Mouse (Mus musculus) natural killer cell, adult 2 months (primary cell): ENCODE results near the gene Lrba.

Experiments
- DNase-seq, 2 experiments: peaks; one replicate each; pipeline ENCODE4 v3.0.0; 2022; ENCODE audit warnings: low spot score in 2 of 2

The Lrba gene

DNA sequence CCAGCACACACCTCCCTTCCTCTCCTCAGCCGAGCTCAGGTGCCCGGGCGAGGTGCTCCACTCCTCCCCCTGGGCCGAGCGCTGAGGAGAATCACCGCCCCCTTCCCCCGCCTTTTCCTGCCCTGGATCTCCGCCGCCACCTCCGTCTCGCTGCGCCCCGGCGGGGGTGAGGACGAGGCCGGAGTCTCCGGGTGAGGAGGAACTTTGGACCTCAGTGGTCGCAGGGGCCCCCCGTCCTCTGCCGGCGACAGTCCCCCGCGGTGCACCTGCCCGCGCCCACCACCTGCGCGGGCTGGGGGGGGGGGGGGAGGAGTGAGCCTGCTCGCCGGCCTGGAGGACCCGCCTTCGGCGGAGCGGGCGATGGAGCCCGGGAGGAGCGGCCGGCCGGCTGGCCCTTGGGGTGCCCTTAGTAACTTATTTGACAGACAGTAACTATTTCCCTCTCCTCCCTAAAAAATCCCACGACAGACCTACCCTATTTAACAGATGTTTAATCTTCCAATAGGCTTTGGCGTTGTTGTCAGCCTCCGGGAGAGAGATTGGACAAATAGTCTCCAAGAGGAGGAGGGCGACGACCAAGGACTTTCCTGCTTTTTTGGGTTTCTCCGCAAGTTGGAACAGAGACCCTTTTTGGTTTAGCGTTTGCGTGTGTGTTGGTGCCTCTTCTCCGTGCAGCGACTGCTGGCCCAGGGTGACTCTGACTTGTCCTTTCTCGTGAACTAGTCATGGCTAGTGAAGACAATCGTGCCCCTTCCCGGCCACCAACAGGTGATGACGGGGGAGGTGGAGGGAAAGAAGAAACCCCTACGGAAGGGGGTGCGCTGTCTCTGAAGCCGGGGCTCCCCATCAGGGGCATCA, at the start of gene Lrba:
TSS of gene Lrba (plus strand) at position 117 of the 858 bp plus-strand sequence.
- peak; percentile 59 to 71 for DNase-seq

DNA sequence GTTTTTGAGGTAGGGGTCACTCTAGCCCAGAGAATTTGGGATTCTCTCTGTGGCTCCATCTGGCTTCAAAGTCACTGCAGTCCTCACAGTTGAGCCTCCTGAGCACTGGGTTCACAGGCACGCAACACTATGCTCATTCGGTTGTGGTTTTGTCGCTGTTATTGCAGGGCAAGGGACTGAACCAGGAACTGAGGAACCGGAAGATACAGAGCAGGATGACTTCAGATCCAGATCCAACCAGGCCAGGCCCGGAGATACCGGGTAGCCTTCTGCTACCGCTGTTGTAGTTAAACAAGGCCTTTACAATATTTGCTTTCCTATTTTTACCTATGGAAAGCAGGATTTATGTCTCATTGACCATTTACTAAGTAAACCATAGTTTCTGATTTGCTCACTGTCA, 44.8 kb upstream of the Lrba start:
- DNase-seq = no peak

DNA sequence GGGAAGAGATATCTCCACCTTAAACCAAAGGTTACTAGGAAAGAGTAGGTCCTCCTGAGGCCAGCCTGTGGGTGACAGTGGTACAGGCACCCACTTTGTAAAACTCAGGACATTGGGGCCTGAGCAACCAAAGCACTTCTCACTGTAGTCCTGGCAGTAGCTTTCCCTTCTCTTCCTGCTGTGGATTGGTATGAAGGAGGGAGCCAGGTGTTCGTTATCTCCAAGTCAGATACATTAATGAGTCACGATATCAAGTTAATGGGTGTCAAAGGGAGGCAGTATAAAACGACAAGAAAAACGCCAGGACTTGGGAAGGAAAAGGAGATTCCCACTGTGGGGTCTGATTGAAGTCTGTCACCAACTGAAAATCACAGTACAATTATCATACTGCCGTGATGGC, 43.4 kb upstream of the Lrba start:
- no peak for DNase-seq

DNA sequence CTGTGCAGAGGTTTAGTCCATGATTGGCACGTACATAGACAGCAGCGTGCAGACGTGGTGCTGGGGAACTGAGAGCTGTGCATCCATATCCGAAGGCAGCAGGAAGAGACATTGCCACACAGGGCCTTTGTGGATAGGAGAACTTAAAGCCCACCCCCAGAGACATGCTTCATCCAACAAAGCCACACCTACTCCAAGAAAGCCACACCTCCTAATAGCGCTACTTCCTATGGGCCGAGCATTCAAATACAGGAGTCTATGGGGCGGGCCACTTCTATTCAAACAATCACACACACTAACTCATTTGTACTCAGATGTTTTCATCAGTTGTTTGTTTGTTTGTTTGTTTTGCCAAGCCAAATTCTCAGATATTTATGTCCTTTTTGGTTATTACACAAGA, 39.9 kb upstream of the Lrba start:
- DNase-seq = no peak

DNA sequence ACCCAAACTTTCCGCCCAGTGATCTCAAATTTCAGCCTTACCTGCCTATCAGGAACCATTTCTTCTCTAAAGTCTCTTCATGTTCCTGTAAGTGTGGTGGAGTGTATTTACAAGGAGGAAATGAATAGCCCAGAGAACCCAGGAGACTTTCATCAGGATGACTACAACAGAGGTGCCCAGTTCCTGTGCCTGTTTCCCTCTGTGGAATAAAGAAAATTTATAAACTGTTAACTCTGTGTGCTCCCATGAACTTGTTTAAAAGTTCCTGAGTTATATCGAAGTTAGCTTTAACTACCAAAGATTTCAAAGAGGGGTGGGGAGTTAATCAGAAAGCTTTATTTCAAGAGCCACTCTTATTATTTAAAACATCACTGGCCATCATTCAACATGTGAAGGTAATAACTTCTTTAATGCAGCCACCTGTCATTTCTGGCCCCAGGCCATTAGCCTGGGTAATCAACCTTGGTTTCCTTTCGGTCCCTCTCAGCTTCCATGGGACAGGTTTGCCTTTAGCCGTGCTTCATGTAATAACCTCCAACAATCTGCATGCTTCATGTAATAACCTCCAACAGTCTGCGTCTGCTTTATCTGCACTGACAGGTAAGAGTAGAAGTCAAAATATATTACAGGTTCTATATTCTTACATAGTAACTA, 36.6 kb upstream of the Lrba start:
- DNase-seq = no peak

DNA sequence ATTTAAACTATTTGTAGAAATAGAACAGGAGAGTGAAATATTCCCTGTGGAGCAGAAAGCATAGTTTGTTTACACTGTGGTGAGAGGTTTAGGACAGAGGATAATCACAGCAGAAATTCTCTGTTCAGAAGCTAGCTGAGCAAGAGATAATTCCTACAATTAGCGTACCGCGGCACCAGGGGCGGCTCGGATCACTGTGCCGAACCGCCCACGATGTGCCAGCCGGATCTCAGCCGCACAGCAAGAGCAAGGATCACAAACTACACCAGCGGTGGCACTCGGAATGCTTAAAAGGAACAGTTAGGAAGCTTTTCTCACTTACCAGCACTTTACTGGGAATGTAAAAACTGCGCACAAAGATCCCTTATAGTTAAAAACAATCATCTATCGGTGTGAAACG, 28.5 kb upstream of the Lrba start:
- no peak for DNase-seq

DNA sequence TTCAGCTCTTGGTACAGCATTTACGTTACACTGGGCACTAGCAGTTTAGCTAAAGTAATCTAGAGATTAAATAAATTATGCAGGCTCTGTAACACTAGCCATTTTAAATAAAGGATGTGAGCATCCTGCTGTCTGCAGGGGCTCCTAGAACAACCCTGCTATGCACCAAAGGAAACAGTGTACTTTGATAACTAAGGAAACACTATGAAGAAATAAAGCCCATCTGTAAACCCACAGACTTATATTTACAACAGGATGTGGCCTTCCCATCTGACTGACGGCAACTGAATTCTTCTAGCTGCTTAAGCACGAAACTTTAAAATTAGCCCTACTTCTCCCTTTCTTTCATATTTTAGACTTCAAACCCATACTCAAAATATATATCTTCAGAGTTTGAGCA, 28.0 kb upstream of the Lrba start:
- DNase-seq = peak in 1 of 2 experiments; percentile 2

DNA sequence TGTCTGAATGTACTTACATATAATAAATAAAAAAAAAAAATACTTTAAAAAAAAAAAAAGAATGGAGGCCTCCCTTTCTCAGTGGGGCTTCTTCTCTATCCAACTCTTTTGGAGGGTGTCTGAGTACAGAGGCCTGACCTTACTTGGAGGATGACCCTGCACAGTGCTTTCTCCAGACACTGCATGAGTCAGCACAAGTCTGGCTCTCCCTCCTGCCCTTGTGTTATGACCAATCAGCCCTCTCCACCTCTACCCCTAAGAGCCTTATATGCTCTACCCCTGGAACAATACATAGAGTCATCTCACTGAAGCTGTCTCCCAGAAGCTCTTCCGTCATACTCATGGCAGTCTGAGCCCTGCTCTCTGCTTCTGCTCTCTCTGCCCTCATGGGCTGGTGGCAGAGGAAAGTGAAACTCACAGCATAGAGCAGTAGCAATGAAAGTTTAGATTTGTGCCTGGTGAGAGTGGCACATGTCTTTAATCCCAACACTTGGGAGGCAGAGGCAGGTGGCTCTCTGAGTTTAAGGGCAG, 22.8 kb upstream of the Lrba start:
- no peak for DNase-seq

DNA sequence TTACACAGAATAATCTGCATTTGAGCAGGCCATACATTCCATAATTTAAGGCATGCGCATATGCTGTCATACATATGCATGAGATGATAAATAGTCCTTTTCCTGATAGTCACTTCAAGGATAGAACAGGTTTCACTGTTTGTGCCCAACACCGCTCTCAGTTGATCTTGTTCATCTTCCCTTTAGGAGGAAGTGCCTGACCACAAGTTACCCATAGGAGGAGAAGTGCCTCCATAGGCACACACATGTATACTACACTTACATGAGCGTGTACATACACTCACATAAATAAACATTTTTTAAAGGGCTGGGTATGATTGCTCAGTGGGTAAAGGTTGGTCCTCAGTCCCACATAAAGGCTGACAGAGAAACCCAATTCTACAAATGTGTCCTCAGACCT, 22.0 kb upstream of the Lrba start:
- no peak for DNase-seq

DNA sequence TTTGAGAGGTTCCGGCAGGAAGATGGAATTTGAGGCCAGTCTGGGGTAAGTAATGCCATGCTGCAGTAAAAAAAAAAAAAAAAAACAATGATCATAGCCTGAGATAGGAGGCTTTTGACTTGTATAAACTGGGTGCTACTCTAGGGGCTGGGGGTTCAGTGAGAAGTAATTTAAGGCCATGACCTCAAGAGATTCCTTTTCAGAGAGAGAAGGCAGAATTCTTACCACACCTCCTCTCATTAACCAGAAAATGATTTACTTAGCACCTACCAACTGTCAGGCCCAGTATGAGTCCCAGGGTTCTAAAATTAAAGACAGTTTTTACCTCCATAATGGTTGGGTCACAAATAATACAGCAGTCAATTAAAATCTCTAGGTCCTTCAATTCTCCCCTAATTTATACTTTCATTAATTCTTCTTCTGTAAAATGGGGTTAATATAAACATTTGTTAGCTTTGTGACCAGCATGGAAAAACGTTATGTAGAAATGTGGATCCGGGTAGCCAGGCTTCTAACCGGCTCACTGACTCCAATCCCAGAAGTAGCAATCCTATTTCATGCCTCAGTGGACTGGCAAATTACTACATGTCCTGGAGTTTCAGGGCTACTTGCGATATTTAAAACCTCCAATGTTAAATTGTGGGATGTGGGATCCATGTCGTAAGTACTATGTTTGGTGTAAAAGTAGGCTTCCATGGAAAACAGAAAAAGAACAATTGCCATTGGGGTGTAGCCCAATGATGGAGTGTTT, 19.7 kb upstream of the Lrba start:
- no peak for DNase-seq

DNA sequence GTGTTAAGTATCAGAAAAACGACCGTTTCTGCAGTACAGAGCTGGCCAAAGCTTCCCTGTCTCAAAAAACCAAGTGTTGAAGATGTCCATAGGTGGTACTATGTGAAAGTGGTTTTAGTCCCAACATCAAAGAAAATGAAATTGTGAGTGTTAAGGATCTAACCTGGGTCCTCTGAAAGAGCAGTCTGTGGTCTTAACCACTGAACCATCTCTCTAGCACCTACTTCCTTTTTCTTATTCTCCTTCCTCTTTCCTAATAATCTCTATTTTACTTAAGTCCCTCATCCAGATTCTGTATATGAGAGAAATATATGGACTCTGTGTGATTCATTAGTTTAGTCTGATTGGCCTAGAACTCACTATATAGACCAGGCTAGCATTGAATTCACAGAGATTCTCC, 17.9 kb upstream of the Lrba start:
- DNase-seq = no peak

DNA sequence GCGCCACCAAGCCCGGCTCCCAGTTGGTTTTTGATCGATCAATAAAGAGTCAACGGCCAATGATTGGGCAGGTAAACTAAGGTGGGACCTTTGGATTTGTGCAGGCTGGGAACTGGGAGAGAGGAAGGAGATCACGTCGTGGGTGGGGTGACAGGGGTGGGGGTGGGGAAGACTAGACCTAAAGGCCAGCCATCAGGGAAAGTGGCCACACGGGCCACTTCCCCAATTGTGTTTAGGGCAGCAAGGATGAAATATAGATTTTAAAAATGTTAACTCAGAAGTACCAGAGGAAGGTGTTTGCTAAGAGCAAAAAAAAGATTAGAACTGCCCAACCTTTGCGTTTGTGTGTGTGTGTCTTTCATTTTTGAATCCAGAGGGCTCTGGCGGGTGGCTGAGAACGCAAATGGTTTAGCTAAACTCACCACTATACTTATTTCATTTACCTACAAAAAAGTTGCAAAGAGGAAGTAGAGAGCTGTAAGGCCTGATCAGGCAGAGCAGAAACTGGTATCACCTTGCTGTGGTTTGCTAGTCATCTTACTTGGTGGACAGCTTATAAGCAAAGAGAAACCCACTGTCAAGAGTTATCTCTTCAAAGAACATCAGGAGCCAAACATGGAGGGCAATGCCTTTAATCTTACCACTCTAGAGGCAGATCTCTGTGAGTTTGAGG, 14.1 kb upstream of the Lrba start:
- DNase-seq = peak in 1 of 2 experiments; percentile 17

DNA sequence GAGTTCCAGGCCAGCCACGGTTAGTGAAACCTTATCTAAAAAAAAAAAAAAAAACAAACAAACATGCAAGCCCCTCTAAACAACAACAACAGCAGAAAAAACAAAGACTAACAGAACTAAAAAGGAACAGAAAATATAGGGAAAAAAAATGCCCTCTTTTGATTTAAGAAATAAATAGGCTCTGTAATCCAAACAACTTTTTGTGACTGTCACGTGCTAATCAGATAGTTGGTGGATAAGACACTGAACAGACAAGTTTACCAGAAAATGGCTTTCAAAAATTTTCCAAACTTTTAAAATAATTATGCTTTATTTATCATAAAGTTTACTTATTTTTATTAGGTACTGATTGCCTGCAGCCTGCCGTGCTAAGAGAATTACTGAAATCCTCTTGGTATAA, 13.5 kb upstream of the Lrba start:
- no peak for DNase-seq

DNA sequence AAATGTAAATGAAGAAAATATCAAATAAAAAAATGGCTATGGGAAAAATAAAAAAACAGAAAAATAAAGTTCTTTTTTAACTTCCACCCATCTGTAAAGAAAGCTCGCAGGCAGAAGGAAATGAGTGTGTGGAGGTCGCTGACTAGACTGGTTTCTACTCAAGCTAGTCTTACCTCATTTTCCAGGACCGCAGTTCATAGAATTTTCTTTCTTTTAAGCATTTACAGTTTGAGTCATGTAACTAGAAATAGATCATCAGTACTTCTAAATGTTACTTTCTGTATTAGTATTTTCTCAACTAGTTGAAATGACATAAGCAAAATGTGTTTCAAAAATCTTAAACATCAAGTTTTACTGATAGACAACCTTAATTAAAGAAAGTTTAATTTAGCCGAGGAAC, 10.2 kb upstream of the Lrba start:
- DNase-seq = no peak

DNA sequence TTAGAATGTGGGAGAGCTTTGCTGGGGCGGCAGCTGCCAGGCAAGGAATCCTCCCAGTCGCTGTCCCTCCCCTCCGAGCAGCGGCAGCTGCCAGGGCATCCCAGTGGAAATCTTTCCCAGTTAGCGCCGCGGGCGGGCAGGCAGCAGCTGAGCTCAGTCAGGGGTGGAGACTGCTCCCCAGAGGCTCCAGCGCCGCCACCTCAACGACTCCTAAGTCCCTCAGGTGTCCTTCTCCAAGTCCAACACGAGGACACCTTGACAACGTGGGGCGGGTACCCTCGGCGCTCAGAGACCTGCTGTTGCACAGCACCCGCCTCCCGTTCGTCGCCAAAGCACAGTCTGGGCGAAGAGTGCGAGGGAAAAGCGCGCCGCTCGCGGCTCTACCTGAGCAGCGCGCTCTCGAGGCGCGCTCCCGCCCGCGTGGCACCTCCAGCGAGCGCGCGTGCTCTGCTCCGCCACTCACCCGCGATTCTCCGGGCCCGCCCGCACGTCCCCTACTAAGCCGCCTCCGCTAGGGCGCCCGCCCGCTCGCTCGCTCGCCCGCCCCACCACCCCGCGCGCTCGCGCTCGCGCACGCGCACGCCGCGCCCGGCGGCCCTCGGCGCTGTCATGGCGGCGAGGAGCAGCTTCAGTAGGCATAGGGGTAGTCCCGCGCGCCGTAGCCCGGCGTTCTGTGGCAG, 706 bp upstream of the Lrba start:
- peak; percentile 74 to 86 for DNase-seq

DNA sequence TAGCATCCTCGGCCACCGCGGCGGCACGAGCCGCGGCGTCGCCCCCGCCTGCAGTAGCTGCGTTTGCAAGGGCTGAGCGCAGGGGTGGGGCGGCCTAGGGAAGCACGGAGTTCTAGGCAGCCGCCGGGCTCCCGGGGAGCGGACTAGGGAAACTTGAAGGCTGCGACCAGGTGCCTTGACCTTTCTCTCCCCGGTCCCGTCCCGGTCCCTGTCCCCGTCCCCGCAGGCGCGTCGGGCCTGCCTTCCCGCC, 241 bp upstream of the Lrba start:
- no peak for DNase-seq

DNA sequence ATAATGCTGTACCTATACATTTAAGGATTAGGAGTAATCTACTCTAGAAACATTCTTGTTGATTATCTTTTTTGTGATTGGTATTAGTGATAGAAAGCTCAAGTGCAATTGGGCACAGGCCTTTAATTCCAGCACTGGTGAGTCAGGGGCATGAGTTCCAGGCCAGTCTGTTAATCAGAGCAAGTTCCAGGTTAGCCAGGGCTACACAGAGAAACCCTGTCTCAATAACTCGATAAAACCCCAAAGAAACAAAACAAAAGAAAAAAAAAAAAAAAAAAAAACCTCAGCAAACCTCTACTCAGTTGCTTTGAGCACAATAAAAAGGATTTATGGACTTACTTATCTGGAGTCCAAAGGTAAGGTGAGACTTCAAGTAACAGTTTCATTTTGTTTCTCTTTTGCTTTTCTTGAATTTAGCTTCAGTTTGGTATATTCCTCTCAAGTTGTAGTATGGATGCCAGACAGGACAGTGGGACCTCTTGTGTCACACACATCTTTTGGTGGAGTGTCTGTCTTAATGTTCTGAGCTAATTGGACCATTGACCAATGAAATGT, 7.1 kb downstream of the Lrba start:
- no peak for DNase-seq

DNA sequence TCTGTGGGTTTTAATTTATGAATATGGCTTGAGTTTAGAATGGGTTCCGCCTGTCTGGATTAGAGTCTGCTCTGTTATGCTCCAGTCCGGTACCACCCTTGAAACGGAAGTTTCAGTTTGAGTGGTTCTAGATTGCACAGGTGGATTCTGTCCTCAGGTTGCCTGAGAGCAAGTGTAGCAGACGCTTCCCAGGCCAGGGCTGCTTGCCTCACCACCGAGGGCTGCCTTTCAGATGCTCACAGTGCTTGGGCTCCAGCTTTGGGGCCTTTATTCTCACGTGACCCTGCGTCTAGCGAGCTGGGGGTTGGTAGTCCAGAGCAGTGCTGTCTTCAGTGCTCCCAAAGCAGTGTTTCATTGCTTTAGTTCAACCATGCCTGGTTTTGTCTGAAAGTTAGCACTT, 22.7 kb downstream of the Lrba start:
- DNase-seq = no peak

DNA sequence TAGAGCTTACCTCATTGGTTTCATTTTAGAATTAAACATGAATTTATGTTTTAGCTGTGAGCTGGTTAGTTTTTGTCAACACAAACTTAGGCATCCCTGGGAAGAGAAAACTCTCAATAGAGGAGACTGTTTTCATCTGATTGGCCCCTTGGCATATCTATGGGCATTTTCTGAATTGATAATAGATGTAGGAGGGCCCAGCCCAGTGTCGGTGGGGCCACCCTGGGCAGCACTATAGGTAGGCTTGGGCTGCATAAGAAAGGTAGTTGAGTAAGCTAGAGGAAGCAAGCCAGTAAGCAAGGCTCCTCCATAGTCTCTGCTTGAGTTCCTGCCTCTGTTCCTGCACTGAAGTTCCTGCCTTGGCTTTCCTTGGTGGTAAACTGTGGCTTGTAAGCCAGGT, 26.7 kb downstream of the Lrba start:
- no peak for DNase-seq

DNA sequence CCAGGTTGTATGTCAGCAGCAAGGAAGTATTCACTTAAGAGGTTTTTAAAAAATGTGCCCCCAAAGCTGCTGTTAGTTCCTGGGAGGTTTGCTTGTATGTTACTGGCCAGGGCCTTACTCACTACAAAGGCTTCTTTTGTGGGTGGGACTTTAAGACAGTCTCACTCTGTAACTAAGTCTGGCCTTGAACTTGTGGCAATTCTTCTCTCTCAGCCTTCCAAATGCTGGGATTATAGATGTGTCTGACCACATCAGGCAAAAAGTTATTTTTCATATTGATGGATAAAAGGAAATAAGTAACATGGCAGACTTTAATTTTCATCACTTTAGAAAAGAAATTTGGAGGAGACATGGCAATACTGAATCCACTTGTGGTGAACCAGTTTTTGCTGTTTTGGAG, 28.1 kb downstream of the Lrba start:
- DNase-seq = no peak

DNA sequence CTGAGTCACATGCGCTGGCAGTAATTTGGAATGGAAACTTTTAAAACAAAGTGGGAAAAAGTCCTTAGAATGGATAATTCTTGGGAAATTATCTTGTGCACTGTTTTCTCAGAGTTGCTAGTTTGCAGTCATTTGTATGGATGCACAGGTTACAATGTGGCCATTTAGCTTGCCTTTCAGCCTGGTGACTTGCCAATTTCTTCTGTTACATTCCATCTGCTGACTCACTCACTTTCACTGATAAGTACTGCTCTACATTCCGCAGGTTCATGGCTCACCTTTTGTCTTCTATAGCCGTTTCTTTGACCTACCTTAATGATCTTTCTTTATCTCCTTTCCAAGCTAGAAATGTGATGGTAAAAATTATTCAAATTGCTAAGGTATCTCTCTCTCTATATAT, 28.6 kb downstream of the Lrba start:
- DNase-seq = no peak
